Mouse (Mus musculus): Measurements from ENCODE around the gene Insyn1.
A peak's percentile ranks its signal among the peaks of the same experiment; 100 is the strongest.

Gene Insyn1

DNA sequence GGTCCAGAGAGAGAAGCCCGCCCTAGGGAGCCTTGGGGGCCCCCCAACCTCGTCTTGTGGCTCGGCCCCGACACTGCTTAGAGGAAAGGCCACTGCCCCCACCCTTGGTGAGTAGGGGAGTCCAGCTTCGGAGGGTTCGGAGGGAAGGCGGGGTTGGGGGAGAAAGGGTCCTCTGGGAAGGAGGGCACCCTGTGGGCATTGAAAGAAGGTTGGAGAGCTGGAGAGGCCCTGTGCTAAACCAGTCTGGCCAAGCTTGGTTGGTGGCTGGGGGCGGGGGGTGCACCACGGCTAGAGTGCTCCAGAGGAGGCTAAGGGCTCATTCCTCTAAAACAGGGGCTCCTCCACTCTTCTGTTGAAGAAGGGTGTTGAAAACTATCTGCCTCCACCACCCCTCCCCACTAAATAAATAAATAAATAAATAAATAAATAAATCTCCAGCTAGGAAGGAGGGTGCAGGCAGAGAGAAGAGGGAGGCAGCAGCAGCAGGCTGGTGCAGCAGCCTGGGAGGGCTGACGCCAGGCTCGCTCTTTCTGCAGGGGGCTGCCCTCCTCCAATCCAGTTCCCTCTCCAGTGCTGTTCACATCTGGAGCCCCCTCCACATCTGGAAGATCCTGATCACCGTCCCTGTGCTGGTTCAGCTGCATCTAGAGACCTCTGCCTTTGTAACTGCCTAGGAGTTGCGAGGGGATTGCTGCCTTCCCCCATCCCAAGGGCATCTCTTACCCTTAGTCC, 896 bp downstream of the Insyn1 start:
- DNase-seq, result no peak

DNA sequence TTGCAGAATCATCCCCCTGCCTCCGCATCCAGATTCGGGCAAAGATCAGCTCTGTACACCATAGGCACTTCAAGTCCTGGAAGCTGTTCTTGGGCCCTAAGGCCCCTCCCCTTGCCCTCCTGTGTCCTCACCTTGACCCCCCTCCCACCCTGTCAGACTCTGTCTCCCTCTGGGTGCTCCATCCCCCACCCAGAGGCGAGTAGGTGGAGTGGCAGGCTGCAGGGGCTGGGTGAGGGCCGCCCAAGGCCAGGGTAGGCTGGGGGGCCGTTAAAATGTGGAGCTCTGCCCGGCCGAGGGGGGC, 1.4 kb downstream of the Insyn1 start:
- no peak for DNase-seq

DNA sequence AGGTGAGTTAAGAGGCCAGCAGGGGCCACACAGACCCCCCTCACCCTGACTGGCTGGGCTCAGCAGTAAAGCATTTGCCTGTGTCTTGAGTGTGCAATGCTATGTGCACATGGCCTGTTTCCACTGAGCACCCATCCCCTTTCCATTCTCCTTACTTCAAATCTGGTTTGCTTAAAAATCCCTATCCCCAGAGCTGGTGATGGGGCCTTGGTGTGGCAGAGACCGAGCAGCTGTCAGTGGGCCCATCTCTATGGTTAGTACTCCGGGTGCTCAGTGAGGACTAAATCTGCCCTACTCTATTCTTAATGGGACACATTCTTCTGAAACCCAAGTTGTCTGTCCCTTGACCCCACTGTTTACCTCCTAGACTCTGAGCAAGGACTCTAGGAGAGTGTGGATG, 2.0 kb downstream of the Insyn1 start:
- DNase-seq, result no peak

DNA sequence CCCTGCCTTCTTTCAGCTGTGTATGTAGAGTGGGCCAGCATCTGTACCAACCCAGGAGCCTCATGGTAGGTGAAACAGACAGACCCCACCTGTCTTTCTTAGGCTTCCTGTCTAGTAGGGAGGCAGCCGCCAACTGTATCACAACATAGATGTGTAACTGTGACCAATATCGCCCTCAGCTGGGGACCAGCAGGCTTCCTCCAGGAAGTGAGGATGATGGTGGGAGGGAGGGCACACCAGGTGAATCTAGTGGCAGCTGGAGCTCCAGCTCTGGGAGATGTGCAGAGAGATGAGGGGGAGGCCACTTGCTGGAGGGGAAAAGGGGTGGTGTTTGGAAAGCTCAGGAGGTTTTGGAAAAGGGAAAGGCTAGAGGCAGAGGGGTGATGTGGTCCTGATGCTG, 6.6 kb downstream of the Insyn1 start:
- DNase-seq, result no peak

DNA sequence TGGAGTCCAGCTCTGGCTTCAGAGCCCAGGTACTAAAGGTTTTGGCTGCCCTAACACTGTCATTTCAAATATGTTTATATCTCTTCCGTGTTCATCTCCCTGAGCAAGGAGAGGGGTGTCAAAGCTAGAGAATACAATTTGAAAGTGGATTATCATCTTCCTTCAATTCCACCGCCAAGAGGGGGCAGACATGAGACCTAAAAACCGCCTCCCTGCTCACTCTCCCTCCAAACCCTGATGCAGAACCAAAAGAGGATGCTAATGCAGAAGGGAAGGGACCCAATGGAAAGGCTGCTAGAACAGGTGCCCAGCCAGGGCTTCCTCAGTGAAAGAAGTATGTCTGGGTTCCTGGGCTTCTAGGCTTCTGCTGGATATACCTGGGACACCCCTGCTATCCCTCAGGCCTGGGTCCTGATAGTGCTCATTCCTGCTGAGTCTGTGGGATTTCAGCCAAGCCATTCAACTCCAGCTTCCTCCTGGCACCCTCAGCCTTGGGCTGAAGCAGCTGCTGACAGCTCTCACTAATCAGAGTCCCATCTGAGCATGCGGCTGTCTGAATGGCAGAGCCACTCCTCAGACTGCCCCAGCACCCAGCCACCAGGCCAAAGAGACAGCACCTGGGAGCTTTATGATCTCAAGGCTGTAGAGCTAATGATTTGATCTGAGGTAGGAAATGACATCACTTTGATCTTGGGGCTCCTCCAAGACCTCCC, 8.2 kb downstream of the Insyn1 start:
- DNase-seq, result no peak

DNA sequence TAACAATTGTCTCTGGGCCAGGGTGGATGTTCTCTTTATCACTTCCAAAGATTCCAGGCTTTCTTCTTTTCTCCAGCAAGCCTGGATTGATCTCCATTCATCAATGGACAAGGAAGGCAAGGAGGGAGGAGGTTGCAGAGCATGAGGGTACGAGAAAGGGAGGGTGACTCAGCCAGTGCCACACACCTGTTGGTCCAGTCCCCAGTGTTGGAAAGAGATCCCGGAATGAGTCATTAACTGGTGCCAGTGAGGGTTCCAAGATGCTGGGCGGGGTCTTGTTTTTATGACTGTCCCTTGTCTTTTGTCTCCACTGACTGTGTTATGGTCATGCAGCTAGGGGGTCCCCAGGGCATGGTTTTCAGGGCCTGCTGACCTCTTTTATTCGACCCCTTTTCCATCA, 9.5 kb downstream of the Insyn1 start:
- DNase-seq, result no peak

DNA sequence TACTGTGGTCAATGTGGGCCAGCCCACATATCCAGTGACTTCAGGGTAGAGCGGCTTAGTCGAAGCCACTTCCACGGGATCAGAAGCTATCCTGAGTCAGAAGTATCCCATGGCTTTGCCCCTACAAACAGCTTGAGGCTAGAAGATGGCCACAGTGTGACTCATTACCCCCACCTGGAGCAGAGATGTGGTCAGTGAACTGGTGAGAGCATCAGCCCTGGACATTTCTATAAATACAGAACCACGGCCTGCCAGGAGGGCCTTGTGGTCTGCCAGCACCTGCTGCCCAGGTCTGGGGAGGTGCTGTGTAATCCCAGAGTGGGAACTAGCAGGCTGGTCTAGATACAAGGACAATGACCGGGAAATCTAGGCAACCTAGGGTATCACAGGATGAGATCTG, 12.5 kb downstream of the Insyn1 start:
- no peak for DNase-seq

DNA sequence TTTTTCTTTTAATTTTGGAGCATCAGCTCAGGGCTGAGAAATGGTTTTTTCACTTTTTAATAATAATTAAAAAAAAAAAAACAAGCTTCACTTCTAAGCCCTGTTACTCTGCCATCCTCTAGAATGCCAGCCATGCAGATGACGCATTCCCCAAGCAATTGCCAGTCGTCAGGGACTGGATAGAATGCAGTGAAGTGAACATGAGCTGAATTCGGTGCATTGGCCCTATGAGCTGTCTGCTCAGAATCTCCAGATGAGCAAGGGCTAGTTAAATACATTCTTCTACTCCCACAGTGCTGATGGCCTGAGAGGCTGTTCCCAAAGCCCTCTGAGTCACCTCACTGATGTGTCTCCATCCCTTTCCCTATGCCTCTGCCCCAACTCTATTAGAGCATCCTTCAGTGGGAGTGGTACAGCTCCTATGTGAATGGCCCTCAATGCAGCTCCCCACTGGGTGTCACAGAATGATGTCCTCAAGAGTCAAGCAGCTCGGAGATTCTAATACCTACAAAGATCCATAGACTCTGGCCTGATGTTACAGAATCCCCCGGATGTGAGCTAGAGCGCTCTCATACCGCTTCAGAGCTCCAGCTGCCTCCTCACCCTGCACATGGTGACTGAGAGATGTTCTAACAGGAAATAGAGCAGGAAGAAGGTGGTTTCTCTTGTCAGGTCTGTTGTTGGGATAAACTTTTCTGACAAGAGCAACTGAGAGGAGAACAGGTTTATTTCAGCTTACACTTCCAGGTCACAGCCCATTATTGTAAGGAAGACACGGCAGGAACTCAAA, 19.0 kb downstream of the Insyn1 start:
- no peak for DNase-seq

DNA sequence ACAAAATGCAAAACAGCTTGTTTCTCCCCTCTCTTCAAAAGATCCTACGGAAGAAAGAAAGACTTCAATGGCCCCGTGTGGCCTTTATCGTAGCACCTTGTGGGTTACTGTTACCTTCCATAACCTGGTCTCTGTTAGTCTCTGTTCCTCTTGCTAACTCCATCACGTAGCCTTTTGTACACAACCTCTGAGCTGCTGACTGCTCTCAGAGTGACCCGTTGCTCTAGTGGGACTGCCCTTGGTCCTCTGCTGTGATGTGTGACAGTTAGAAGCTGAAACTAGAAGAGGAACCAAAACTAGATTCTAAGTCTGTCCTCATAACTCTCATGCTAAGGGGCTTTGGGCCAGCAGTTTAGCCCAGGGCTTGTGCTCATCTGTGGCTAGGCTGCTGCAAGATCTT, 22.0 kb downstream of the Insyn1 start:
- DNase-seq, result no peak

DNA sequence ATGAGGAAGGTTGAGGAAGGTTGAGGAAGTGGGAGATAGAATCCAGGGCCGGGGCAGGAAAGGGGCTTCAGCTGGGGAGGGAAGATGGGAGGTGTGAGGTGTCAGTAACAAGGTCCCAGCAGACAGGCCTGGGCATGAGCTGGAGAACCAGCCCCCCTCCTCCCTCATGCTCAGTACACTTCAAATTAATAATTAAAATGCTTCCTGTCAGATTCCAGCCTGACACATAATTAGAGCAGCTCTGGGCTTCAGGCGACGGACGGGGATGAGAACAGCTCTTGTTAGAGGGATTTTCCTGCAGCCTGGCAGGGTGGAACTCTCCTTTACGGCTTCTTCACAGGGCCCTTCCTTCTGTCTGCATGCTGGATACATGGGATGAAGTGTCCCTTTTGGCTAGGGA, 25.3 kb downstream of the Insyn1 start:
- no peak for DNase-seq

DNA sequence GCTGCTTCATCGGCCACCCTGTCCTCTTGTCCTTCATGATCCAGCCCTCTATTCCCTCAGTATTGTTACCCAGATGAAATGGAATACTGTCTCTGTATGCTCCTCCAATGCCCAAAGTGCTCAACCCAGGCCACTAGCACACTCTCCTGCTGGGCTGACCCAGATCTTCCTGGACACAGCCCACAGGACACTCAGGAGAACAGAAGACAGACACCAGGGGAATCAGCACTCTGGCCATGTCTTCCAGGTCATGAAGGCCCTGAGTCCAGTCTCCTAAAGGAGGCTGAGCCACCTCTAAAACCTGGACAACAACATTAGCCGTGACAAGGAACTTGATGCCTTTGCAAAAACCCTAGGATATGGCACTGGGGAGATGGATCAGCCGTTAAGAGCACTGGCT, 28.1 kb downstream of the Insyn1 start:
- DNase-seq, result no peak

DNA sequence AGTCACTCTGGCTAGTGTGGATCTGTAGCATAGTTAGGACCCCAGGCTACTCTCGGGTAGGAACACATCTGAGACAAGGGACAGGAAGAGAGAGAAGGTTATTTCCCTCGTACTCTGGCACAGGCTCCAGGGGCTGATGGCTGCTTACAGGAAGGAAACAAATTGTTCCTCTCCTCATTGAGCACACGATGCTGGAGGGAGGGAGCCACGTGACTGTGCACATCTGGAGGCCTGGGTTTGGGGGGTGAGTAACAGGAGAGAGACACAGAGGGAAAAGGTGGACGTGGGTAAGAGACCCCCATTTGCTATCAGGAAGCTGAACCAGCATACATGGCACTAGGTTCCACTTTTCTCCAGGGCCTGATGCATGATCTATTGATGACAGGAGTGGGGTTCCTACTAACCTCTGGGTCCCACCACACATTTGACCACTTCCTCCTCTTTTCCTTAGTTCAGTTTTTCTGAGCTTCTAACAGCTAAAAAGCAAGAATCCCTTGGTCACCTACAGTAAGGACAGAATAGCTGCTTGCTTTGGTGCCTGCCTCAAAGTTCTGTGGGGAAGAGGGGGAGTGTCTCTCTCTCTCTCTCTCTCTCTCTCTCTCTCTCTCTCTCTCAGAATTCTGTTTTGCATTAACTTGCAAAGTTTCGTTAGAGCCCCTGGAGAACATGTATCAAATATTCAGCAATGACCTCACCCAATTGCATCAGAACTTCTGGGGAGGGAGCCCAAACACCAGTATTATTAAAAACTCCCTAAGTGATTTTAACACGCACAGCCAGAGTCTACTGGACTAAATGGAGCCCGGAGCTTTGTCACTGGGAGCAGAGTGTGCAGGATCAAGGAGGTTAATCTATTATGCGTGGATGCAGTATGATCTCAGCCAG, 29.7 kb downstream of the Insyn1 start:
- no peak for DNase-seq

DNA sequence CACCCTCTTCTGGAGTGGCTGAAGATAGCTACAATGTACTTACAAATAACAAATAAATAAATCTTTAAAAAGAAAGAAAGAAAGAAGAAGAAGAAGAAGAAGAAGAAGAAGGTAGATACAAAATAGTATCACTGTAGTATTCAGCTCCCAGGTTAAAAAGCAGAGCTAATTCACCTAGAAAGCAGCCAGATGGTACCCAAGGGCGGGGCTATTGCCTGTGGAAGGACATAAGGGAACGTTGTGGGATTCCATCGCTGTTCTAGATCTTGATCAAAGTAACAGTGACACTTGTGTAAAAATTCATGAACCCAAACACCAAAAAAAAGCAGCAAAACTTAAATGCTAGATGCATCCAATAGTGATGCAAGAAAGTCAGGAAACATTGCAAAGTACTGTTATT, 31.6 kb downstream of the Insyn1 start:
- DNase-seq, result no peak

DNA sequence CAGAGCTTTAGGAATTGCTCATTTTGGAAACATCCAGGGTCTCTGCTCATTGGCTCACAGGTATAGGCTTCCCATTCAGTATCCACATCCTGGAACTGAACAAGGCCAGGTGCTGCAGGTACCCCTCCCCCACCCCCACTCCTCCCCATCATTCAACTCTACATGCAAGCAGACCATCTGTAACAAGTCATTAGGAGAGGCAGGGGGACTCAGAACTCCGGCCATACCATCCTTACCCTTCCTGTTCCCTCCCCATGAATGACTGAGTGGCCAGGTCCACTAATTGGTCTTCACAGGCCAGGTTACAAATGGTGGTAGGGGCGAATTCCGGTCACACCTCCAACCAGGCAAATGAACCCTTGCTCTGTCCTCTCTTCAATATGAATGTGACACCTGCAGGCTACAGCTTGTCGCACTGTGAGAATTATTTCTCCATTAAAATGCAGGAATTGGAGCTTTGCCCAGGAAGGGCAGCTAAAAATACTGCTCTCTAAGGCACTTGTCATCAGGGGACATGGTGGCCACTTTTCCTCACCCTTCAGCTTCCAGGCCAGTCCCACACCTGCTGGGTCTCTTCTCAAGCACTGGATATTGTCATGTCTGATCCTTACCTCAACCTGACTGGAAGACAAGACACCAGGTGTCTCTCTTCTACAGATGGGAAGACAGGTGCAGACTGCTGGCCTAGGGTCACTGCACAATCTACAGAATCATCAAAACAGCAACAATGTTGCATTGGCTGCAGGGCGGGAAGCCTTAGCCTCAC, 32.6 kb downstream of the Insyn1 start:
- peak in 1 of 2 experiments; percentile 31 for DNase-seq

DNA sequence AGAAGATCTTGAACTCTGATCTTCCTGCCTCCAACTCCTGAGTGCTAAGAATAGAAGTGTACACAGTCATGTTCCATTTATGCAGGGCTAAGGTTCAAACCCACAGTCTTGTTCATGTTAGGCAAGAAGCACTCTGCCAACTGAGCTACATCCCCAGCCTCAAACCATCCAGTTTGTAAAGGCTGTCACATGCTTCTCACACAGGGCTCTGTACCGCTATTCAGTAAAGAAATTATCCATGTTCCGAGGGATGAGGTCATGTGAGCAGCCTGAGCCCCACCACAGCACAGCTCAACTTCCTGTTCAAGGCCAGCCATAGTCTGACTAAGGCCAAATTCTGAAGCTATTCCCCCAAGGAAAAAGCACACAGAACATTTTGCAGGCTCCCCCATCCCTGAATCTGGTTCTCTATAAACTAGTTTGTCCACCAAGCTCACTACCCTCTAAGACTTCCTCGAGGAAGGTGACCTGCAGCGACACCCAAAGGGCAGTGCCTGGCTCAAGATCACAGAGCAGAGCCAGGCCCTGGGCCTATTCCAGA, 33.5 kb downstream of the Insyn1 start:
- peak in 1 of 2 experiments; percentile 23 for DNase-seq

DNA sequence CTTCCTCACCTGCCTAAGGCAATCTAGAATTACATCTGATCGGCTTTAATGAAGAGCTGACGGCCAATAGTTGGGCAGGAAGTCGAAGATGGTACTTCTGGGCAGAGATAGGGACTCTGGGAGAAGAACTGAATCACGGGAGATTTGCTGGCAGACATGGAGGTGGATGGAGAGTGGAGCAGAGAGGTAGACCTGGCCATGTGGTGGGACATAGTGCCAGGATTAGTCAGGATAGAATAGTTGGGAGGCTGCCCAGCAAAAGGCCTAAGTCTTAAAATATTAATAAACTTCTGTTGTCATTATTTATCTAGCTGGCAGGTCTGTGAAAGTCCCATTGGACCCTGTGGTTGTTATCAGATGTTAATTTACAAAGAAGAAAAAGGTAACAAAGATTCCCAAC, 36.7 kb downstream of the Insyn1 start:
- DNase-seq, result no peak

DNA sequence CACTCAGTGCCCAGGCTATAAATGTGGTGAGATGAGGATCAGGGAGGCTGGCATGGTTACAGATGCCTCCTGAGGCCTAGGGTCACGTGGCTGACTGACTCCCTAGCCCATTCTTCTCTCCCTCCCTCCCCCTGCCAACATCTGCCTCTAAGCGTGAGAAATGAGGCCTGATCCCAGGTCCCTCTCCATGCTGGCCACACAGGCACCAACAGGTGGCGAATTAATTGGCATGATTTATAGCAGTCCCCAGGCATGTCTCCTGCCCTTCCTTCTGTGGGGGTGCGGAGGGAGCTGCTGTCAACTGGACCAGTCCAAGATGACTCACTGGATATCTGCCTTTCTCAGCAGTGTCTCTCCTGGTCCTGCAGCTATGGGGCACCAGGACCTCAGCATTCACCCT, 39.4 kb downstream of the Insyn1 start:
- DNase-seq, result no peak

DNA sequence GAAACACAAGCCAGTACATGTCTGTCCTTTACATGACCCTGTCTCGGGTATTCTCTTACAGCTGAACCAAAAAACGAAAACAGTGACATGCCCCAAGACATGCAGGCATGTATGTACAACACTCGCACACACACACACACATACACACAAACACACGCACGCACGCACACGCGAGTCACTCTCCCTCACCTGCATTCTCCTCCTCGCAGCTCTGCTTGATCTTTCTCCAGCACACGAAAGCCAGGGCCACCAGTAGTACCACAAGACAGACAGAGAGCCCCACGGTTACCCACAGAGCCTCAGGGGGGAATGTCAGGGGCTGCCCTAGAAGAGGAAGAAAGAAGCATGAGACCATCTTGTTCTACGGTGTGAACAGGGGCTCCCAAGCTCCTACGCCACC, 42.0 kb downstream of the Insyn1 start:
- DNase-seq, result no peak

DNA sequence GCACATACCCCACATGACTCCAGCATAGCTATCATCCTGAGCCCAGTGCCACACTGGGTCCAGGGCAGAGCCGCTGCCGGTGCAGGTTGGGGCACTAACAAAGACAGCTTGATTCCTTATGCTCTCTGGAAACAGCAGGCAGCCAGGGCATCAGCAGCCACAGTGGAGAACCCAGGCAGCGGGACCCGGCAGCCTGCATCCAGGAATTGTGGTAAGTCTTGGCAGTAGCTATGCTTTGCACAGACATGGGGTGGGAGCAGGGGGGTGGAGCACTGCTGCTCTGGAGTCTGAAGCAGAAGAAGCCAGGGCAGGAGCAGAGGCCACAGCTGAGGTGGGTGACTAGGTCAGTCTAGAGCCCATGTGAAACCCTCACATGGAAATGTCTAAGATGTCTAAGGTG, 43.8 kb downstream of the Insyn1 start:
- no peak for DNase-seq

DNA sequence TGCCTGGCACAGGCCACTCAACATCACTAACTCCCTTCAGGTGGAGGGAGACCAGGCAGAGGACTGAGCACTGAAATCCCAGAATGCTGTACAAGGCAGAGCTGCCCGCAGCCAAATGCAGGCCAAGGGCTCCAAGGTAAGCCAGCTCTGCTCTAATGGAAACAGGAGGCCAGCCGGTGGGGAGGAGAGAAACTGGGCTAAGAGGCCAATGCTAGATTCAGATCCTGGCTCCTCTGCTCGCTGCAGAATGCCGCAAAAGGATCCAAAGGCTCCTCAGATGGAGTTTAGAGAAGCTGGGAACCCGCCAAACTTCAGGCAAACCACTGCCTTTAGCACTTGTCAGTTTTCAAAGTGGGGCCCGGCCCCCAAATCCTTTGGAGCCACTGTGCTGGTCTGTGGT, 44.9 kb downstream of the Insyn1 start:
- no peak for DNase-seq

DNA sequence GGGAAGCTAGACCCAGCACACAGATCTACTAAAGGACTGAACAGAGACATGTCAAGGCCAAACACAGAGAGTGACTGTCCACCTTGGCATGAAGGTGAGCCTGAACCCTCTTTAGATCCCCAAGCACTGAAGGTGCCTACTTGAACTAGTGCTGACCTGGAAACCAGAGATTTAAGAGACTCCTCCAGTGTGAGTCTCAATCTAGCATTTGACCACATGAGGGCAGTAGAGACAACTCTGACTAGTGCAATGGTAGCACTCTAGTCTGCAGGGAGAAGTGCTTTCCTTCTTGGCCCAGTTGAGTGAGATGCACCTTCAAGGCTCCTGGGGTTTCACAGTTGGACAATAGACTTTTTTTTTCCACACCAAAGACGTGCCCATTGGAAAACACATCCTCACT, 46.4 kb downstream of the Insyn1 start:
- DNase-seq, result peak; percentile 42 to 45

Data from kidney, adult 8-10 months (tissue).